Mouse (Mus musculus) spleen, adult 2 months (tissue): Measurements from ENCODE around the gene Depdc7. TPM values are rescaled to one million over a fixed set of nuclear protein-coding genes. Genes with fewer than 3 reads are reported as not detected.

Source experiments
- DNase-seq, 2 experiments: peaks; one replicate each; pipeline versions ENCODE4 v3.0.0 to v3.0.0-alpha.2; 2012 to 2021; ENCODE audit warnings: low spot score in 2 of 2, low read depth in 1 of 2
- H3K27ac ChIP-seq: fragments of 200-500 bp; 2 replicates; pipeline ENCODE4 v1.5.1; 2012; ENCODE audit warnings: low read length, inconsistent platforms; ENCODE audit not compliant: insufficient read depth
- H3K27me3 ChIP-seq: fragments of 200-500 bp; 2 replicates; pipeline ENCODE4 v1.6.1; 2012; ENCODE audit warnings: mild to moderate bottlenecking, moderate library complexity, low read length, inconsistent platforms; ENCODE audit not compliant: control insufficient read depth, insufficient read depth
- H3K36me3 ChIP-seq: fragments of 200-500 bp; 2 replicates; pipeline ENCODE4 v1.6.1; 2012; ENCODE audit warnings: mild to moderate bottlenecking, low read length, inconsistent platforms; ENCODE audit not compliant: control insufficient read depth, insufficient read depth
- H3K4me1 ChIP-seq: fragments of 200-500 bp; 2 replicates; pipeline ENCODE4 v1.6.1; 2011; ENCODE audit warnings: inconsistent platforms; ENCODE audit not compliant: control insufficient read depth, insufficient read depth, insufficient read length
- H3K4me3 ChIP-seq: fragments of 200-500 bp; 2 replicates; pipeline ENCODE4 v1.5.1; 2011; ENCODE audit warnings: mild to moderate bottlenecking, inconsistent platforms; ENCODE audit not compliant: insufficient read depth, insufficient read length; ENCODE audit errors: extremely low read depth
- CTCF ChIP-seq: fragments of 200-500 bp; IDR thresholded peaks from 2 replicates; pipeline ENCODE4 v1.5.1; 2011; ENCODE audit warnings: mild to moderate bottlenecking, inconsistent platforms; ENCODE audit not compliant: insufficient read depth, insufficient read length, insufficient replicate concordance; ENCODE audit errors: extremely low read depth
- POLR2A ChIP-seq: fragments of 200-500 bp; IDR thresholded peaks from 2 replicates; pipeline ENCODE4 v1.6.1; 2011; ENCODE audit warnings: low read depth, low read length, inconsistent platforms
- WGBS: fragments of 180-500 bp; shearing (Covaris S2); methylation state at CpG from one replicate; pipeline ENCODE4 v1.1.7; 2018; 5-methylcytosine and 5-hydroxymethylcytosine counted together
- polyA plus RNA-seq: library from polyadenylated mRNA; depleted of rRNA; stranded (reverse); fragments of >200 nt; gene quantifications from 2 replicates; pipeline ENCODE4 v1.2.3, GENCODE M21; 2012; rRNA removed

Gene Depdc7
- 0.99 and 1.2 TPM in 2 replicates for polyA plus RNA-seq

DNA sequence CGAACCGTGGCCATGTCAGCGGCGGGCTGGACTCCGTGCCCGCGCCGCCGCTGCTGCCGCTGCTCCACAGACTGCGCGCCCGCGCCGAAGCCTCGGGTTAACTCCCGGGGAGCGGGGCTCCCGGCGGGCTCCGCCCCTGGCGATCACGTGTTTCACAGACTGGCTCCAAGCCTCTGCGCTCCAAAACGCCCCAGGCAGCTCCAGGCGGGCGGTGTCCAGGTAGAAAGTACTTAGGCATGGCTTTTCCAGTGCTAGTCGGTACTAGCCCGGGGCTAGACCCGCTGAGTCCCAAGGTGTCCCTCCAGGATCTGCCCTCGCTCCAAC lies at the start of gene Depdc7:
TSS of gene Depdc7 (minus strand) at position 138 of the 324 bp plus-strand sequence.
- WGBS: 1% methylated on average over 31 of the region's 31 CpGs
- no peak within 1 kb of the TSS for H3K27ac ChIP-seq
- no peak for TF ChIP-seq POLR2A
- no peak for TF ChIP-seq CTCF
- H3K4me1 ChIP-seq: peaks cover 2% of the 10 kb centered on the region; the same call in 1 of the 2 replicates
- peak in 1 of 2 experiments; percentile 71 for DNase-seq
- H3K36me3 ChIP-seq: no peaks in the 10 kb centered on the region
- H3K4me3 ChIP-seq: peak within 1 kb of the TSS; percentile 61
- H3K27me3 ChIP-seq: peaks cover 8% of the 10 kb centered on the region

GRCm38 (mm10) chr2:104774763-104775162 lies 32.1 kb upstream of the Depdc7 start:
- peaks cover 8% of the 10 kb centered on the region for H3K36me3 ChIP-seq
- DNase-seq: peak in 1 of 2 experiments; percentile 14
- H3K4me3 ChIP-seq: no peak overlapping the region
- no peak overlapping the region for H3K27ac ChIP-seq
- 86% methylated on average over 1 of the region's 1 CpGs for WGBS
- H3K27me3 ChIP-seq: no peaks in the 10 kb centered on the region
- TF ChIP-seq POLR2A (no peak), CTCF (no peak)
- H3K4me1 ChIP-seq: no peaks in the 10 kb centered on the region

DNA sequence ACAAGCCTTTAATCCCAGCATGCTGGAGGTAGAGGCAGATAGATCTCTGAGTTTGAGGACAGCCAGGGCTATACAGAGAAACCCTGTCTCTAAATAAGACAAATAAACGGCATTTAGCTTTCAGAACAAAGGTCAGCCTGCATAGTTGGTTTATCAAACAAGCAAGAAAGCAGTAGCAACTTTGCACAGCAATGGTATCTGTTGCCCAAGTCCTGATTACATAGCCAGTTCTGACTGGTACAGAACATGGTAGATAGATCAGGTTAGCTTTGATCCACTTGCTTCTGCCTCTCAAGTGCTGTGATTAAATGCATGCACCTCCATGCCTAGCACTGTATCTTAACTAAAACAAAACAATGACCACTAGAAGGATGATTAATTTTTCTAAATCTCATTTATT lies 26.0 kb upstream of the Depdc7 start:
- DNase-seq: no peak
- H3K27me3 ChIP-seq: no peaks in the 10 kb centered on the region
- no peak overlapping the region for H3K27ac ChIP-seq
- no peak for TF ChIP-seq POLR2A
- no peak for TF ChIP-seq CTCF
- WGBS: 92% methylated on average over 1 of the region's 1 CpGs
- H3K4me1 ChIP-seq: no peaks in the 10 kb centered on the region
- H3K36me3 ChIP-seq: peaks cover 1% of the 10 kb centered on the region
- no peak overlapping the region for H3K4me3 ChIP-seq

GRCm38 (mm10) chr2:104764018-104764417 lies 21.3 kb upstream of the Depdc7 start:
- no peaks in the 10 kb centered on the region for H3K36me3 ChIP-seq
- DNase-seq: no peak
- H3K27ac ChIP-seq: no peak overlapping the region
- TF ChIP-seq POLR2A (no peak), CTCF (no peak)
- WGBS: 90% methylated on average over 4 of the region's 4 CpGs
- H3K4me3 ChIP-seq: no peak overlapping the region
- no peaks in the 10 kb centered on the region for H3K4me1 ChIP-seq
- H3K27me3 ChIP-seq: no peaks in the 10 kb centered on the region

DNA sequence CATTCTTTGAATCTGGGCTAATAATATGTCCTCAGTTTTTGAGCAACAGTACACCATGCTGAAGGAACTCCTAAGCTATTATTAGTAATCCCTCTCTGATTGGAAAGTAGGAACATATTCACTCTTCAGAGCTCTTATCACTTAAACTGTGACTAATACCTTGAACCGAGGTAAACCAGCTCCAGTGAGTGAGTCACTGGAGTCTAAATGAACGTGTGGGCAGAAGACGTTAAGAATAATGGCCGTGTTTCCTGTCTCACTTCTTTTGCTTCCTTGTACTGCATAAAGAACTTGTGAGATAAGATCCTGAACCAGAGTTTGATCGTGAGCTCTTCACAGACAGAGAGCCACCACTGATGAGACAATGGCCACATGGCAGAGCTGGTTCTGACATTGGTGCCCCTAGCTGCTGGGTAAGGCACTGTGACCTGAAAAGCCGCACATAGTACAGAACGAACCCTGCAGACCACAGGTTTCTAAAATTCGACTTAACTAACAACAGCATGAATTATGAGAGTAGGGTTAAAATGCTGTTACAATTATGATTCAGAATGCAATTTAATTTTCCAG lies 20.5 kb upstream of the Depdc7 start:
- Histone ChIP-seq H3K4me1 (no peaks in the 10 kb centered on the region), H3K27ac (no peak overlapping the region), H3K27me3 (no peaks in the 10 kb centered on the region), H3K36me3 (no peaks in the 10 kb centered on the region), H3K4me3 (no peak overlapping the region)
- WGBS: 60% methylated on average over 8 of the region's 8 CpGs
- no peak for TF ChIP-seq CTCF
- TF ChIP-seq POLR2A: no peak
- no peak for DNase-seq

GRCm38 (mm10) chr2:104750611-104751010 lies 7.9 kb upstream of the Depdc7 start:
- Histone ChIP-seq H3K27ac (no peak overlapping the region), H3K4me3 (no peak overlapping the region), H3K4me1 (no peaks in the 10 kb centered on the region), H3K36me3 (no peaks in the 10 kb centered on the region), H3K27me3 (no peaks in the 10 kb centered on the region)
- DNase-seq: no peak
- TF ChIP-seq POLR2A (no peak), CTCF (no peak)
- WGBS: 58% methylated on average over 3 of the region's 3 CpGs

DNA sequence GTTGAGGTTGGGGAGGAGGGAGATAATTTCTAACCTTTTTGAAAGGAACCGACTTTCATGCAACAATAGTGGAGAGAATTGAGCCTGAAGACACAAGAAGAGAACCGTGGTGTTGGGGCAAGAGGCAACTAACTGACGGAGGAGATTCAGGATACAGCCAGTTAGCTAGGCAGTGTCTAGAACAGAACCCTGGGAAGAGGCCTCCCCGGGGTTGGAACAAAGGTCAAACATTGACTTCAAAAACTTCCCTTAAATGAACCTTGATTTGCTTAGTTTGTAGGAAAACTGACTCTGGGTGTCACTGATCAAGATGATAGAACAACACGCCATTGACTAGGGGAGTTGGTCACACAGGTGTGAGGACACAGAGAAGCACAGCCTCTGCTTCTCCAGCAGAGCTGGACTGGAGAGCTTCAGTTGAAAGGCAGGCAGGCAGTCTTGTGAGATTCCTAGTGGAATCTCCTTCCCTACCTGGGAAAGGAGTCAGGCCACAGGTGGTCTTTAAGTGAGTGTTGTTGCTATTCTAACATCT lies 6.0 kb upstream of the Depdc7 start:
- WGBS: 75% methylated on average over 5 of the region's 5 CpGs
- no peak for DNase-seq
- no peaks in the 10 kb centered on the region for H3K36me3 ChIP-seq
- no peak for TF ChIP-seq POLR2A
- no peak for TF ChIP-seq CTCF
- no peaks in the 10 kb centered on the region for H3K4me1 ChIP-seq
- no peak overlapping the region for H3K4me3 ChIP-seq
- no peak overlapping the region for H3K27ac ChIP-seq
- H3K27me3 ChIP-seq: 0 out of 2 replicates have a peak, but pooled peaks cover 1% of the 10 kb centered on the region
